Comparison of ENCODE assay signal across 17 mouse cellular contexts in the genomic region with DNA sequence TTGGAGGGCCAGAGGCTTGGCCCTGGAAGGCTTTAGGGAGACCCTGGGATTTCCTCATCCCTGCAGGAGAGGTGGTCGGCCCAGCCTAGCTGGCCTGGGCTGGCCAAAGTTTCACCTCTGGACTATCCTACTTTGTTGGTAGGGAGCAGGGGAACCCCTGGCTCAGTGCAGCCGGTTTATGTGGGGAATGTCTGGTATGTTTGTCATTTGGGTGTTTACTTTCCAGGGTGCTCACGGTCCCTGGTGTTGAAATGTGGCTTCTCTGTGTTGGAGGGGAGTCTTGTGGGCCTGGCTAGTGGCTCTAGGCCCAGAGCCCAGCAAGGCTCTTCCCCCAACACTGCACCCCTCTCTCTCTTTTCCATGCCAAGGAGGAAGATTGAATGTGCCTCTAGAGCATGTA. TPM values are rescaled to one million over a fixed set of nuclear protein-coding genes. Genes with fewer than 3 reads are reported as not detected.
A peak's percentile ranks its signal among the peaks of the same experiment; 100 is the strongest.
DNase-seq lines count a peak whose midpoint lies in the region; ATAC-seq and TF ChIP-seq lines count a peak whose summit lies in the region.
"Had no signal": no experiment of that assay in that cellular context is flagged by ENCODE, and none has a peak within 500 bp of the region (broad histone marks: within the 10 kb centered on the region; RNA-seq: fewer than 3 reads in every experiment).

No protein-coding gene starts in this region.

- in situ Hi-C loops in CH12.LX (cut with MboI; ENCODE audit: low pct_ligation_motif_present, low pct_unique_long_range_greater_than_20kb, low sequenced_read_pairs) = no loop called here

- H3K27ac ChIP-seq in heart, embryonic 11.5 days (ENCODE audit: low read depth, low read length) = peak overlapping the region; percentile 50
- H3K27ac ChIP-seq in CH12.LX (ENCODE audit: insufficient read depth, low read depth) = peak overlapping the region; percentile 72
- H3K27ac ChIP-seq in liver, embryonic 15.5 days (replicated peaks) = no peak overlapping the region
- no peak overlapping the region for H3K27ac ChIP-seq in gastrocnemius, adult 2 months
- H3K27ac ChIP-seq: embryonic facial prominence, embryonic 13.5 days; limb, embryonic 13.5 days had no signal

- peaks cover 5% of the 10 kb centered on the region for H3K79me2 ChIP-seq in CH12.LX (replicated peaks; ENCODE audit: control insufficient read depth, extremely low read depth, insufficient read depth, poor library complexity, severe bottlenecking)

- no peak for DNase-seq in heart, adult 8-10 months (ENCODE audit: low spot score)
- DNase-seq in kidney, adult 9 months = peak; percentile 31
- DNase-seq in kidney, postnatal 4 days = no peak
- DNase-seq in CH12.LX (ENCODE audit: extremely low read depth) = no peak
- DNase-seq in spleen, postnatal 4 days (ENCODE audit: low spot score in 2 of 2) = no peak
- DNase-seq in gastrocnemius, adult 2 months = no peak
- DNase-seq: cerebellum, postnatal 14 days; gastrocnemius, postnatal 25 days; layer of hippocampus, postnatal 36 days; retina, postnatal 1 day; thymus, postnatal 14 days had no signal

- no peaks in the 10 kb centered on the region for H3K9me3 ChIP-seq in heart, embryonic 11.5 days (replicated peaks; ENCODE audit: control insufficient read depth, low read length)
- H3K9me3 ChIP-seq in CH12.LX (replicated peaks; ENCODE audit: low read length) = no peaks in the 10 kb centered on the region
- no peaks in the 10 kb centered on the region for H3K9me3 ChIP-seq in liver, embryonic 15.5 days (replicated peaks)
- H3K9me3 ChIP-seq: embryonic facial prominence, embryonic 13.5 days; limb, embryonic 13.5 days had no signal

- no peak for TF ChIP-seq CTCF in CH12.LX (conservative IDR thresholded peaks at IDR 0.05 in 1 of 2, IDR thresholded peaks at IDR 0.05 in 1 of 2; ENCODE audit: low read depth in 2 of 2, low read length in 2 of 2)
- no peak for TF ChIP-seq CTCF in gastrocnemius, adult 2 months (IDR thresholded peaks at IDR 0.05)

- dilution Hi-C loops in CH12.LX (cut with MboI; ENCODE audit: extremely low pct_ligation_motif_present, extremely low pct_unique_long_range_greater_than_20kb, low sequenced_read_pairs) = no loop called here

- no peak overlapping the region for H3K4me2 ChIP-seq in heart, embryonic 11.5 days
- H3K4me2 ChIP-seq in CH12.LX (ENCODE audit: insufficient read depth, low read depth, poor library complexity, severe bottlenecking) = no peak overlapping the region
- H3K4me2 ChIP-seq in liver, embryonic 15.5 days = no peak overlapping the region
- H3K4me2 ChIP-seq: embryonic facial prominence, embryonic 13.5 days; limb, embryonic 13.5 days had no signal

- H3K4me3 ChIP-seq in heart, embryonic 11.5 days (ENCODE audit: low read depth, low read length) = no peak overlapping the region
- H3K4me3 ChIP-seq in CH12.LX (replicated peaks in 1 of 3; ENCODE audit: low read depth in 2 of 3, low read length in 2 of 3, poor library complexity in 1 of 3) = no peak overlapping the region
- H3K4me3 ChIP-seq in liver, embryonic 15.5 days (replicated peaks) = no peak overlapping the region
- no peak overlapping the region for H3K4me3 ChIP-seq in gastrocnemius, adult 2 months
- H3K4me3 ChIP-seq: embryonic facial prominence, embryonic 13.5 days; limb, embryonic 13.5 days; myocyte had no signal

- H3K36me3 ChIP-seq in heart, embryonic 11.5 days (ENCODE audit: control insufficient read depth, insufficient read depth, low read length) = no peaks in the 10 kb centered on the region
- H3K36me3 ChIP-seq in CH12.LX (replicated peaks in 1 of 2; ENCODE audit: control insufficient read depth in 1 of 2, insufficient read depth in 1 of 2, low read length in 1 of 2) = peaks cover 48 to 90% of the 10 kb centered on the region in 2 experiments
- H3K36me3 ChIP-seq in liver, embryonic 15.5 days (replicated peaks) = no peaks in the 10 kb centered on the region

- no peak for TF ChIP-seq EP300 in CH12.LX (IDR thresholded peaks at IDR 0.05; ENCODE audit: low read length)

- no peak overlapping the region for H3K9ac ChIP-seq in heart, embryonic 11.5 days (ENCODE audit: low read depth, low read length)
- no peak overlapping the region for H3K9ac ChIP-seq in CH12.LX (ENCODE audit: insufficient read depth, low read depth)
- no peak overlapping the region for H3K9ac ChIP-seq in liver, embryonic 15.5 days
- H3K9ac ChIP-seq: embryonic facial prominence, embryonic 13.5 days; limb, embryonic 13.5 days had no signal

- 17% methylated on average over 3 of the region's 3 CpGs for WGBS in heart, embryonic 11.5 days (ENCODE audit: insufficient replicate concordance)
- WGBS in liver, embryonic 15.5 days (ENCODE audit: insufficient replicate concordance) = 42% methylated on average over 3 of the region's 3 CpGs

- no peak for TF ChIP-seq RAD21 in CH12.LX (IDR thresholded peaks at IDR 0.05; ENCODE audit: low read depth, low read length)

- no peaks in the 10 kb centered on the region for H3K27me3 ChIP-seq in heart, embryonic 11.5 days (ENCODE audit: control insufficient read depth, insufficient read depth, low read length)
- H3K27me3 ChIP-seq in CH12.LX (replicated peaks) = no peaks in the 10 kb centered on the region
- no peaks in the 10 kb centered on the region for H3K27me3 ChIP-seq in liver, embryonic 15.5 days
- H3K27me3 ChIP-seq: embryonic facial prominence, embryonic 13.5 days; limb, embryonic 13.5 days had no signal

- H3K4me1 ChIP-seq in heart, embryonic 11.5 days (ENCODE audit: control insufficient read depth, insufficient read depth, low read length) = peaks cover 12% of the 10 kb centered on the region
- peaks cover 16 to 97% of the 10 kb centered on the region in 2 experiments for H3K4me1 ChIP-seq in CH12.LX (ENCODE audit: control insufficient read depth in 1 of 2, insufficient read depth in 2 of 2)
- H3K4me1 ChIP-seq in liver, embryonic 15.5 days (replicated peaks) = peaks cover 8% of the 10 kb centered on the region; the same call in 1 of the 2 replicates

- no peak for TF ChIP-seq POLR2A in CH12.LX (IDR thresholded peaks at IDR 0.05; ENCODE audit: low read depth, low read length)

- no peak for ATAC-seq in heart, embryonic 11.5 days (replicated peaks; ENCODE audit: insufficient number of reproducible peaks, low FRiP score, low TSS enrichment)
- peak; percentile 65 for ATAC-seq in liver, embryonic 15.5 days (ENCODE audit: insufficient read depth)
- ATAC-seq: forebrain, embryonic 16.5 days had no signal

- intact Hi-C loops in gastrocnemius, adult 2 months (cut with DNase I) = no loop called here

TF ChIP-seq in CH12.LX, 34 proteins besides CTCF, POLR2A, EP300 and RAD21:
- no peak for TF ChIP-seq E2F4 (IDR thresholded peaks at IDR 0.05; ENCODE audit: insufficient replicate concordance, low read depth, low read length)
- TF ChIP-seq RCOR1 (conservative IDR thresholded peaks at IDR 0.05; ENCODE audit: low read depth, low read length) = no peak
- no peak for TF ChIP-seq JUN (IDR thresholded peaks at IDR 0.05; ENCODE audit: insufficient read depth, low read depth, low read length)
- no peak for TF ChIP-seq BHLHE40 (IDR thresholded peaks at IDR 0.05; ENCODE audit: low read depth, low read length)
- TF ChIP-seq ZNF384 (IDR thresholded peaks at IDR 0.05; ENCODE audit: low read depth, low read length) = no peak
- TF ChIP-seq NRF1 (IDR thresholded peaks at IDR 0.05; ENCODE audit: low read depth, low read length) = no peak
- TF ChIP-seq UBTF (IDR thresholded peaks at IDR 0.05; ENCODE audit: low read depth, low read length) = no peak
- TF ChIP-seq MAX (IDR thresholded peaks at IDR 0.05; ENCODE audit: low read length) = no peak
- no peak for TF ChIP-seq USF2 (conservative IDR thresholded peaks at IDR 0.05; ENCODE audit: low read depth, low read length)
- TF ChIP-seq ZMIZ1 (IDR thresholded peaks at IDR 0.05; ENCODE audit: low read depth, low read length) = no peak
- no peak for TF ChIP-seq IRF4 (IDR thresholded peaks at IDR 0.05; ENCODE audit: low read depth, low read length)
- TF ChIP-seq TCF12 (IDR thresholded peaks at IDR 0.05; ENCODE audit: low read depth, low read length) = no peak
- TF ChIP-seq CHD2 (IDR thresholded peaks at IDR 0.05; ENCODE audit: low read length) = no peak

RNA-seq across cellular contexts. Expression of gene Jdp2, which starts 24.9 kb away (rescaled TPM):
- polyA plus RNA-seq in heart, embryonic 11.5 days (2014; fragmentation: Nextera tagmentation; extraction: Ambion mirVana) = 0.49 and 0.62 TPM in 2 replicates
- 1 to 10 TPM; 6.5 to 9.2 (median 7.9) TPM for total RNA-seq in heart, adult 8-10 months (2022)
- total RNA-seq in CH12.LX (2012; rRNA removed) = 86.5 and 88.9 TPM in 2 replicates
- 64.7 and 67.3 TPM in 2 replicates for total RNA-seq in CH12.LX (2014; rRNA removed)
- polyA plus RNA-seq in CH12.LX (2012; ENCODE audit: insufficient read length, low read depth) = 104 and 114 TPM in 2 replicates
- 0.09 and 0.10 TPM in 2 replicates for polyA plus RNA-seq in liver, embryonic 15.5 days (2015; fragmentation: Nextera tagmentation; extraction: Ambion mirVana)
- 1 to 10 TPM; 3.9 to 8.8 TPM for total RNA-seq in gastrocnemius, adult 2 months (2021)

Comparison
In these comparisons a context has a peak if more than half of its experiments do, and no peak if none do; other contexts are left out.
1. H3K27ac ChIP-seq: peak in heart, embryonic 11.5 days (single experiment) and CH12.LX (single experiment); none in liver, embryonic 15.5 days (single experiment) and gastrocnemius, adult 2 months (single experiment).
2. RNA of gene Jdp2, which starts 24.9 kb away (total RNA-seq): 64.7 to 88.9 TPM in CH12.LX; 3.9 to 8.8 TPM in gastrocnemius, adult 2 months and 6.5 to 9.2 TPM in heart, adult 8-10 months; every median in the first group is over 4 times any median in the second.